Mouse (Mus musculus) heart, embryonic 13.5 days (tissue): ENCODE results near the gene Cd36. TPM values are rescaled to one million over a fixed set of nuclear protein-coding genes. Genes with fewer than 3 reads are reported as not detected.

Experiments used
- ATAC-seq: fragments of 200-750 bp; cut with Nextera tagmentation; 2 replicates; pipeline ENCODE4 v1.8.0; 2017; ENCODE audit warnings: moderate TSS enrichment; ENCODE audit not compliant: insufficient number of reproducible peaks, low FRiP score, low TSS enrichment; ENCODE audit errors: extremely low read depth
- H3K27ac ChIP-seq: fragments of 300-500 bp; sonication (generic); replicated peaks from 2 replicates; pipeline ENCODE4 v1.5.1; 2015; ENCODE audit warnings: moderate library complexity, mild to moderate bottlenecking, inconsistent platforms
- H3K27me3 ChIP-seq: fragments of 300-500 bp; sonication (generic); replicated peaks from 2 replicates; pipeline ENCODE4 v1.6.1; 2015; ENCODE audit warnings: mild to moderate bottlenecking, inconsistent platforms
- H3K36me3 ChIP-seq: fragments of 300-500 bp; sonication (generic); 2 replicates; pipeline ENCODE4 v1.6.1; 2015; ENCODE audit warnings: mild to moderate bottlenecking, inconsistent platforms
- H3K4me1 ChIP-seq: fragments of 300-500 bp; sonication (generic); 2 replicates; pipeline ENCODE4 v1.6.1; 2015; ENCODE audit warnings: inconsistent platforms
- H3K4me2 ChIP-seq: fragments of 300-500 bp; sonication (generic); 2 replicates; pipeline ENCODE4 v1.6.1; 2015; ENCODE audit warnings: inconsistent platforms, mild to moderate bottlenecking, moderate library complexity
- H3K4me3 ChIP-seq: fragments of 300-500 bp; sonication (generic); 2 replicates; pipeline ENCODE4 v1.5.1; 2015; ENCODE audit warnings: moderate library complexity, mild to moderate bottlenecking, inconsistent platforms
- H3K9ac ChIP-seq: fragments of 300-500 bp; sonication (generic); 2 replicates; pipeline ENCODE4 v1.6.1; 2015; ENCODE audit warnings: inconsistent platforms, mild to moderate bottlenecking, moderate library complexity
- H3K9me3 ChIP-seq: fragments of 300-500 bp; sonication (generic); 2 replicates; pipeline ENCODE4 v1.6.1; 2016; ENCODE audit warnings: inconsistent platforms
- WGBS: fragments of 180-500 bp; shearing (Covaris S2); methylation state at CpG from one replicate; pipeline ENCODE4 v1.1.7; 2015; ENCODE audit warnings: mixed read lengths; 5-methylcytosine and 5-hydroxymethylcytosine counted together
- polyA plus RNA-seq: library from polyadenylated mRNA; unstranded; fragments of >200 nt; fragmentation: Nextera tagmentation; extraction: Ambion mirVana; gene quantifications from 2 replicates; pipeline ENCODE4 v1.2.1, GENCODE M21; 2015

Gene Cd36
- polyA plus RNA-seq, 1 experiment from 2014 or later: 74.1 TPM

GRCm38 (mm10) chr5:17766006-17766677 is 122.5 kb downstream of the Cd36 start:
- Histone ChIP-seq H3K27ac (no peak overlapping the region), H3K4me2 (no peak overlapping the region), H3K4me3 (no peak overlapping the region), H3K27me3 (no peaks in the 10 kb centered on the region), H3K36me3 (no peaks in the 10 kb centered on the region), H3K9me3 (no peaks in the 10 kb centered on the region), H3K4me1 (no peaks in the 10 kb centered on the region), H3K9ac (no peak overlapping the region)
- no peak for ATAC-seq
- WGBS: 56% methylated on average over 4 of the region's 4 CpGs

- no peaks in the 10 kb centered on the region for H3K36me3 ChIP-seq
- ATAC-seq: no peak
- no peaks in the 10 kb centered on the region for H3K4me1 ChIP-seq
- H3K27ac ChIP-seq: no peak overlapping the region
- H3K4me2 ChIP-seq: no peak overlapping the region
- no peaks in the 10 kb centered on the region for H3K9me3 ChIP-seq
- H3K9ac ChIP-seq: no peak overlapping the region
- no peak overlapping the region for H3K4me3 ChIP-seq
- no peaks in the 10 kb centered on the region for H3K27me3 ChIP-seq
- WGBS: 76% methylated on average over 7 of the region's 7 CpGs
Measured at GRCm38 (mm10) chr5:17753471-17754005, 135.1 kb downstream of the Cd36 start.

- WGBS: 60% methylated on average over 3 of the region's 3 CpGs
- no peak overlapping the region for H3K4me2 ChIP-seq
- ATAC-seq: no peak
- no peaks in the 10 kb centered on the region for H3K4me1 ChIP-seq
- H3K9me3 ChIP-seq: no peaks in the 10 kb centered on the region
- no peak overlapping the region for H3K4me3 ChIP-seq
- H3K9ac ChIP-seq: no peak overlapping the region
- no peaks in the 10 kb centered on the region for H3K36me3 ChIP-seq
- H3K27ac ChIP-seq: no peak overlapping the region
- H3K27me3 ChIP-seq: no peaks in the 10 kb centered on the region
Measured at GRCm38 (mm10) chr5:17748293-17748692, 140.3 kb downstream of the Cd36 start.

DNA sequence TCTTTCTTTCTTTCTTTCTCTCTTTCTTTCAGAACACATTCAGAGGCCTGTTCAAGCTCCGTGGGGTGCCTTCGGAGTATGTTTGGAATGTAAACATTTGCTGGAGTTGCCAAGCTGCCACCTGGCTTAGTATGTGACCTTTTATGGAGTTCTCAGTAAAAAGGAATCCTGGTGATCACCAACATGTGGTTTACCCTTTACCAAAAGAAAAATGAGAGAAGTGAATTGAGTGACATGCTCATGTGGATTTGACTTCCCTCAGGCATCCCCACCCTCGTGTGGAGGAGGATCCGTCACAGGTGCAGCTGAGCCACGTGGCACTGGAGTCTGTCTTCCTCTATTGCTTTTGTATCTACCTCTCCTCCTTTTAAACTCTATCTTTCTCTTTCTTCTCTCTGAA is 141.5 kb downstream of the Cd36 start:
- 47% methylated on average over 5 of the region's 5 CpGs for WGBS
- Histone ChIP-seq H3K27me3 (no peaks in the 10 kb centered on the region), H3K4me3 (no peak overlapping the region), H3K4me1 (no peaks in the 10 kb centered on the region), H3K27ac (no peak overlapping the region), H3K36me3 (no peaks in the 10 kb centered on the region), H3K4me2 (no peak overlapping the region), H3K9ac (no peak overlapping the region), H3K9me3 (no peaks in the 10 kb centered on the region)
- ATAC-seq: no peak

GRCm38 (mm10) chr5:17746520-17746919 is 142.1 kb downstream of the Cd36 start:
- Histone ChIP-seq H3K27ac (no peak overlapping the region), H3K4me3 (no peak overlapping the region), H3K4me2 (no peak overlapping the region), H3K36me3 (no peaks in the 10 kb centered on the region), H3K27me3 (no peaks in the 10 kb centered on the region), H3K4me1 (no peaks in the 10 kb centered on the region), H3K9ac (no peak overlapping the region), H3K9me3 (no peaks in the 10 kb centered on the region)
- no peak for ATAC-seq

GRCm38 (mm10) chr5:17739805-17740204 is 148.8 kb downstream of the Cd36 start:
- H3K9ac ChIP-seq: no peak overlapping the region
- 43% methylated on average over 3 of the region's 3 CpGs for WGBS
- no peak overlapping the region for H3K27ac ChIP-seq
- H3K9me3 ChIP-seq: no peaks in the 10 kb centered on the region
- no peaks in the 10 kb centered on the region for H3K27me3 ChIP-seq
- H3K36me3 ChIP-seq: no peaks in the 10 kb centered on the region
- H3K4me1 ChIP-seq: no peaks in the 10 kb centered on the region
- H3K4me2 ChIP-seq: no peak overlapping the region
- H3K4me3 ChIP-seq: no peak overlapping the region
- no peak for ATAC-seq

Other genes with a start within 250 kb of the Cd36 start
- gene Gnat3, start 73.7 kb upstream of the Cd36 start, polyA plus RNA-seq: not detected in 2 replicates